Mouse (Mus musculus) forebrain, embryonic 13.5 days (tissue): ENCODE data around the gene Amh. TPM values are rescaled to one million over a fixed set of nuclear protein-coding genes. Genes with fewer than 3 reads are reported as not detected.
A peak's percentile ranks its signal among the peaks of the same experiment; 100 is the strongest.

ENCODE experiments used
- ATAC-seq: fragments of 200-750 bp; cut with Nextera tagmentation; 2 replicates; pipeline ENCODE4 v1.8.0; 2017
- H3K27ac ChIP-seq: fragments of 300-500 bp; sonication (generic); 2 replicates; pipeline ENCODE4 v1.5.1; 2015; ENCODE audit warnings: inconsistent platforms, mild to moderate bottlenecking, moderate library complexity
- H3K27me3 ChIP-seq: fragments of 300-500 bp; sonication (generic); 2 replicates; pipeline ENCODE4 v1.6.1; 2015; ENCODE audit warnings: mild to moderate bottlenecking, inconsistent platforms
- H3K36me3 ChIP-seq: fragments of 300-500 bp; sonication (generic); 2 replicates; pipeline ENCODE4 v1.6.1; 2015; ENCODE audit warnings: mild to moderate bottlenecking, inconsistent platforms; ENCODE audit not compliant: poor library complexity, severe bottlenecking
- H3K4me1 ChIP-seq: fragments of 300-500 bp; sonication (generic); 2 replicates; pipeline ENCODE4 v1.6.1; 2015; ENCODE audit warnings: inconsistent platforms
- H3K4me2 ChIP-seq: fragments of 300-500 bp; sonication (generic); 2 replicates; pipeline ENCODE4 v1.6.1; 2015; ENCODE audit warnings: inconsistent platforms, mild to moderate bottlenecking, moderate library complexity
- H3K4me3 ChIP-seq: fragments of 300-500 bp; sonication (generic); 2 replicates; pipeline ENCODE4 v1.5.1; 2015; ENCODE audit warnings: mild to moderate bottlenecking, inconsistent platforms
- H3K9ac ChIP-seq: fragments of 300-500 bp; sonication (generic); 2 replicates; pipeline ENCODE4 v1.6.1; 2015; ENCODE audit warnings: mild to moderate bottlenecking, inconsistent platforms
- H3K9me3 ChIP-seq: fragments of 300-500 bp; sonication (generic); replicated peaks from 2 replicates; pipeline ENCODE4 v1.6.1; 2016; ENCODE audit warnings: inconsistent platforms
- WGBS: fragments of 180-500 bp; shearing (Covaris S2); methylation state at CpG from one replicate; pipeline ENCODE4 v1.1.7; 2015; 5-methylcytosine and 5-hydroxymethylcytosine counted together
- polyA plus RNA-seq: library from polyadenylated mRNA; unstranded; fragments of >200 nt; fragmentation: Nextera tagmentation; extraction: Ambion mirVana; gene quantifications from 2 replicates; pipeline ENCODE4 v1.2.1, GENCODE M21; 2015

The Amh gene
- 0.13 TPM in 1 of 2 replicates, not detected in the other for polyA plus RNA-seq

- no peak within 1 kb of the TSS for H3K27ac ChIP-seq
- peaks cover 49% of the 10 kb centered on the region for H3K36me3 ChIP-seq
- H3K4me3 ChIP-seq: no peak within 1 kb of the TSS
- no peak for ATAC-seq
- peaks cover 42% of the 10 kb centered on the region for H3K4me1 ChIP-seq
- peaks cover 39% of the 10 kb centered on the region for H3K27me3 ChIP-seq
- WGBS: 66% methylated on average over 6 of the region's 6 CpGs
- 0 out of 2 replicates have a peak within 1 kb of the TSS, but pooled peaks have one; percentile 80 for H3K4me2 ChIP-seq
- H3K9me3 ChIP-seq: no peaks in the 10 kb centered on the region
- H3K9ac ChIP-seq: 0 out of 2 replicates have a peak within 1 kb of the TSS, but pooled peaks have one; percentile 1
Measured at GRCm38 (mm10) chr10:80804916-80805315, at the start of gene Amh. Gene Amh, plus strand, starts transcription at chr10:80805243.

- under 1% methylated on average over 62 of the region's 75 CpGs for WGBS
- Histone ChIP-seq H3K27me3 (no peaks in the 10 kb centered on the region), H3K36me3 (no peaks in the 10 kb centered on the region), H3K9me3 (no peaks in the 10 kb centered on the region), H3K4me3 (peak overlapping the region; percentile 97), H3K4me1 (peaks cover 56% of the 10 kb centered on the region), H3K4me2 (peak overlapping the region; percentile 100), H3K9ac (peak overlapping the region; percentile 96), H3K27ac (peak overlapping the region; percentile 80)
- peak; percentile 14 for ATAC-seq
Measured at GRCm38 (mm10) chr10:80755291-80756015, 49.6 kb upstream of the Amh start.

- Histone ChIP-seq H3K9ac (peak overlapping the region; percentile 96), H3K4me3 (peak overlapping the region; percentile 97), H3K36me3 (no peaks in the 10 kb centered on the region), H3K27ac (no peak overlapping the region), H3K4me2 (peak overlapping the region; percentile 100), H3K4me1 (peaks cover 62% of the 10 kb centered on the region), H3K27me3 (no peaks in the 10 kb centered on the region), H3K9me3 (no peaks in the 10 kb centered on the region)
- 26% methylated on average over 3 of the region's 3 CpGs for WGBS
- ATAC-seq: no peak
Measured at GRCm38 (mm10) chr10:80756099-80756498, 48.9 kb upstream of the Amh start.

GRCm38 (mm10) chr10:80756509-80756908, 48.5 kb upstream of the Amh start:
- peak overlapping the region; percentile 96 for H3K9ac ChIP-seq
- no peak overlapping the region for H3K27ac ChIP-seq
- H3K4me2 ChIP-seq: peak overlapping the region; percentile 100
- ATAC-seq: no peak
- no peaks in the 10 kb centered on the region for H3K9me3 ChIP-seq
- no peaks in the 10 kb centered on the region for H3K36me3 ChIP-seq
- H3K4me1 ChIP-seq: peaks cover 63% of the 10 kb centered on the region
- WGBS: 62% methylated on average over 2 of the region's 2 CpGs
- no peaks in the 10 kb centered on the region for H3K27me3 ChIP-seq
- peak overlapping the region; percentile 97 for H3K4me3 ChIP-seq

- Histone ChIP-seq H3K4me3 (peak overlapping the region; percentile 97), H3K4me2 (peak overlapping the region; percentile 100), H3K9ac (peak overlapping the region; percentile 96), H3K27me3 (no peaks in the 10 kb centered on the region), H3K9me3 (no peaks in the 10 kb centered on the region), H3K27ac (no peak overlapping the region), H3K36me3 (no peaks in the 10 kb centered on the region), H3K4me1 (peaks cover 62% of the 10 kb centered on the region)
- no peak for ATAC-seq
- WGBS: 65% methylated on average over 4 of the region's 4 CpGs
Measured at GRCm38 (mm10) chr10:80756967-80757366, 48.1 kb upstream of the Amh start.

GRCm38 (mm10) chr10:80757717-80758116, 47.3 kb upstream of the Amh start:
- H3K27ac ChIP-seq: peak overlapping the region; percentile 4; the same call in 1 of the 2 replicates
- no peaks in the 10 kb centered on the region for H3K9me3 ChIP-seq
- H3K36me3 ChIP-seq: no peaks in the 10 kb centered on the region
- peaks cover 57% of the 10 kb centered on the region for H3K4me1 ChIP-seq
- no peak for ATAC-seq
- H3K9ac ChIP-seq: no peak overlapping the region
- H3K4me3 ChIP-seq: peak overlapping the region; percentile 97; the same call in 1 of the 2 replicates
- peak overlapping the region; percentile 100 for H3K4me2 ChIP-seq
- H3K27me3 ChIP-seq: no peaks in the 10 kb centered on the region
- 35% methylated on average over 5 of the region's 5 CpGs for WGBS

GRCm38 (mm10) chr10:80758651-80759050, 46.4 kb upstream of the Amh start:
- Histone ChIP-seq H3K27ac (no peak overlapping the region), H3K4me3 (no peak overlapping the region), H3K9me3 (no peaks in the 10 kb centered on the region), H3K4me1 (peaks cover 57% of the 10 kb centered on the region), H3K36me3 (no peaks in the 10 kb centered on the region), H3K4me2 (no peak overlapping the region), H3K27me3 (no peaks in the 10 kb centered on the region), H3K9ac (no peak overlapping the region)
- no peak for ATAC-seq
- WGBS: 93% methylated on average over 7 of the region's 7 CpGs

GRCm38 (mm10) chr10:80760596-80761524, 44.2 kb upstream of the Amh start:
- peaks cover 20% of the 10 kb centered on the region for H3K36me3 ChIP-seq
- no peak overlapping the region for H3K27ac ChIP-seq
- no peak overlapping the region for H3K4me2 ChIP-seq
- no peaks in the 10 kb centered on the region for H3K27me3 ChIP-seq
- H3K4me3 ChIP-seq: no peak overlapping the region
- H3K9me3 ChIP-seq: no peaks in the 10 kb centered on the region
- WGBS: 87% methylated on average over 4 of the region's 4 CpGs
- no peak for ATAC-seq
- peaks cover 49% of the 10 kb centered on the region for H3K4me1 ChIP-seq
- 0 out of 2 replicates have a peak overlapping the region, but pooled peaks have one; percentile 8 for H3K9ac ChIP-seq

GRCm38 (mm10) chr10:80761821-80762220, 43.2 kb upstream of the Amh start:
- Histone ChIP-seq H3K27me3 (no peaks in the 10 kb centered on the region), H3K4me2 (no peak overlapping the region), H3K4me3 (no peak overlapping the region), H3K27ac (no peak overlapping the region), H3K36me3 (peaks cover 30% of the 10 kb centered on the region), H3K9me3 (no peaks in the 10 kb centered on the region), H3K9ac (no peak overlapping the region), H3K4me1 (peaks cover 39% of the 10 kb centered on the region)
- WGBS: 82% methylated on average over 3 of the region's 3 CpGs
- no peak for ATAC-seq

GRCm38 (mm10) chr10:80763502-80763901, 41.5 kb upstream of the Amh start:
- Histone ChIP-seq H3K4me3 (no peak overlapping the region), H3K36me3 (peaks cover 45% of the 10 kb centered on the region), H3K4me2 (no peak overlapping the region), H3K4me1 (peaks cover 22% of the 10 kb centered on the region), H3K27me3 (no peaks in the 10 kb centered on the region), H3K27ac (no peak overlapping the region), H3K9me3 (no peaks in the 10 kb centered on the region), H3K9ac (no peak overlapping the region)
- ATAC-seq: no peak
- 96% methylated on average over 2 of the region's 2 CpGs for WGBS

GRCm38 (mm10) chr10:80765746-80766145, 39.3 kb upstream of the Amh start:
- H3K9me3 ChIP-seq: no peaks in the 10 kb centered on the region
- H3K4me2 ChIP-seq: no peak overlapping the region
- ATAC-seq: no peak
- H3K9ac ChIP-seq: no peak overlapping the region
- H3K4me1 ChIP-seq: peaks cover 9% of the 10 kb centered on the region
- peaks cover 67% of the 10 kb centered on the region for H3K36me3 ChIP-seq
- 95% methylated on average over 2 of the region's 2 CpGs for WGBS
- H3K27me3 ChIP-seq: no peaks in the 10 kb centered on the region
- H3K27ac ChIP-seq: no peak overlapping the region
- no peak overlapping the region for H3K4me3 ChIP-seq
